Mouse (Mus musculus) WW6 (cell line): ENCODE data around the gene Rxra.

Source experiments
- DNase-seq: peaks from one replicate; pipeline ENCODE4 v3.0.0-alpha.2; 2013; ENCODE audit warnings: low read depth, low spot score

The Rxra gene

GRCm38 (mm10) chr2:27807684-27808083 lies 131.4 kb downstream of the Rxra start:
- no peak for DNase-seq

- no peak for DNase-seq
Measured at GRCm38 (mm10) chr2:27809897-27810296, 133.7 kb downstream of the Rxra start.
